Mouse (Mus musculus): ENCODE results near the gene Strn4. TPM values are rescaled to one million over a fixed set of nuclear protein-coding genes. Genes with fewer than 3 reads are reported as not detected.

Strn4 gene
- polyA plus RNA-seq, 1 experiment from 2014 or later: 153 TPM

- 93% methylated on average over 18 of the region's 18 CpGs for WGBS
Observed at GRCm38 (mm10) chr7:16837916-16838803, 22.5 kb downstream of the Strn4 start.

GRCm38 (mm10) chr7:16838804-16839426 is 23.2 kb downstream of the Strn4 start:
- peaks cover 79% of the 10 kb centered on the region for H3K36me3 ChIP-seq

More at GRCm38 (mm10) chr7:16837916-16838803, 22.5 kb downstream of the Strn4 start:
- Histone ChIP-seq H3K4me1 (replicated peaks) (peaks cover 22% of the 10 kb centered on the region), H3K36me3 (peaks cover 87% of the 10 kb centered on the region), H3K27me3 (ENCODE audit: insufficient read depth, poor library complexity, severe bottlenecking) (no peaks in the 10 kb centered on the region), H3K9me3 (no peaks in the 10 kb centered on the region), H3K4me3 (no peak overlapping the region), H3K27ac (no peak overlapping the region)
- no peak for DNase-seq (ENCODE audit: low spot score)

GRCm38 (mm10) chr7:16839427-16840108 is 23.9 kb downstream of the Strn4 start:
- Histone ChIP-seq H3K9me3 (no peaks in the 10 kb centered on the region), H3K36me3 (peaks cover 73% of the 10 kb centered on the region), H3K27me3 (ENCODE audit: insufficient read depth, poor library complexity, severe bottlenecking) (peaks cover 5% of the 10 kb centered on the region; the same call in 1 of the 2 replicates), H3K4me3 (no peak overlapping the region), H3K27ac (no peak overlapping the region), H3K4me1 (replicated peaks) (peaks cover 36% of the 10 kb centered on the region)
- 95% methylated on average over 12 of the region's 12 CpGs for WGBS
- DNase-seq (ENCODE audit: low spot score): no peak

More at GRCm38 (mm10) chr7:16838804-16839426, 23.2 kb downstream of the Strn4 start:
- Histone ChIP-seq H3K27ac (no peak overlapping the region), H3K4me3 (no peak overlapping the region), H3K9me3 (no peaks in the 10 kb centered on the region), H3K27me3 (ENCODE audit: insufficient read depth, poor library complexity, severe bottlenecking) (no peaks in the 10 kb centered on the region), H3K4me1 (replicated peaks) (peaks cover 30% of the 10 kb centered on the region)
- no peak for DNase-seq (ENCODE audit: low spot score)
- 86% methylated on average over 6 of the region's 6 CpGs for WGBS

- H3K9me3 ChIP-seq: no peaks in the 10 kb centered on the region
- H3K4me1 ChIP-seq (replicated peaks): peaks cover 41% of the 10 kb centered on the region
- no peak for DNase-seq (ENCODE audit: low spot score)
- 84% methylated on average over 2 of the region's 2 CpGs for WGBS
- H3K27ac ChIP-seq: no peak overlapping the region
- peaks cover 11% of the 10 kb centered on the region; the same call in 1 of the 2 replicates for H3K27me3 ChIP-seq (ENCODE audit: insufficient read depth, poor library complexity, severe bottlenecking)
- no peak overlapping the region for H3K4me3 ChIP-seq
- peaks cover 67% of the 10 kb centered on the region for H3K36me3 ChIP-seq
Observed at GRCm38 (mm10) chr7:16840109-16840491, 24.4 kb downstream of the Strn4 start.

- Histone ChIP-seq H3K9me3 (no peaks in the 10 kb centered on the region), H3K4me1 (replicated peaks) (peaks cover 51% of the 10 kb centered on the region), H3K27ac (no peak overlapping the region), H3K27me3 (ENCODE audit: insufficient read depth, poor library complexity, severe bottlenecking) (peaks cover 12% of the 10 kb centered on the region; the same call in 1 of the 2 replicates), H3K4me3 (no peak overlapping the region; the same call in 1 of the 2 replicates), H3K36me3 (peaks cover 65% of the 10 kb centered on the region)
- WGBS: 83% methylated on average over 4 of the region's 4 CpGs
- no peak for DNase-seq (ENCODE audit: low spot score)
Observed at GRCm38 (mm10) chr7:16841078-16841477, 25.4 kb downstream of the Strn4 start.

GRCm38 (mm10) chr7:16841561-16842560 is 26.2 kb downstream of the Strn4 start:
- H3K27ac ChIP-seq: peak overlapping the region; percentile 87
- WGBS: 43% methylated on average over 11 of the region's 11 CpGs
- H3K4me3 ChIP-seq: peak overlapping the region; percentile 74
- no peaks in the 10 kb centered on the region for H3K9me3 ChIP-seq
- H3K27me3 ChIP-seq (ENCODE audit: insufficient read depth, poor library complexity, severe bottlenecking): peaks cover 12% of the 10 kb centered on the region; the same call in 1 of the 2 replicates
- H3K4me1 ChIP-seq (replicated peaks): peaks cover 52% of the 10 kb centered on the region
- peaks cover 58% of the 10 kb centered on the region for H3K36me3 ChIP-seq
- DNase-seq (ENCODE audit: low spot score): no peak

GRCm38 (mm10) chr7:16842645-16843063 is 27.0 kb downstream of the Strn4 start, which contains the start of gene Prkd2:
Gene Prkd2 (plus strand): TSS chr7:16842902.
- peaks cover 57% of the 10 kb centered on the region for H3K36me3 ChIP-seq
- peaks cover 52% of the 10 kb centered on the region for H3K4me1 ChIP-seq (replicated peaks)
- no peaks in the 10 kb centered on the region for H3K9me3 ChIP-seq
- DNase-seq (ENCODE audit: low spot score): peak; percentile 93
- H3K4me3 ChIP-seq: peak within 1 kb of the TSS; percentile 74
- peak within 1 kb of the TSS; percentile 87 for H3K27ac ChIP-seq
- WGBS: 1% methylated on average over 32 of the region's 32 CpGs
- H3K27me3 ChIP-seq (ENCODE audit: insufficient read depth, poor library complexity, severe bottlenecking): peaks cover 12% of the 10 kb centered on the region; the same call in 1 of the 2 replicates

- WGBS: 1% methylated on average over 33 of the region's 33 CpGs
- peak; percentile 39 for DNase-seq (ENCODE audit: low spot score)
- H3K4me1 ChIP-seq (replicated peaks): peaks cover 54% of the 10 kb centered on the region
- peaks cover 12% of the 10 kb centered on the region; the same call in 1 of the 2 replicates for H3K27me3 ChIP-seq (ENCODE audit: insufficient read depth, poor library complexity, severe bottlenecking)
- H3K27ac ChIP-seq: peak overlapping the region; percentile 87
- H3K9me3 ChIP-seq: no peaks in the 10 kb centered on the region
- H3K36me3 ChIP-seq: peaks cover 54% of the 10 kb centered on the region
- H3K4me3 ChIP-seq: peak overlapping the region; percentile 74
Observed at GRCm38 (mm10) chr7:16843441-16844171, 27.9 kb downstream of the Strn4 start.

- Histone ChIP-seq H3K27ac (peak overlapping the region; percentile 26; the same call in 1 of the 2 replicates), H3K27me3 (ENCODE audit: insufficient read depth, poor library complexity, severe bottlenecking) (peaks cover 12% of the 10 kb centered on the region; the same call in 1 of the 2 replicates), H3K4me3 (peak overlapping the region; percentile 74; the same call in 1 of the 2 replicates), H3K4me1 (replicated peaks) (peaks cover 56% of the 10 kb centered on the region), H3K9me3 (no peaks in the 10 kb centered on the region), H3K36me3 (peaks cover 54% of the 10 kb centered on the region)
- DNase-seq (ENCODE audit: low spot score): no peak
- WGBS: 65% methylated on average over 3 of the region's 3 CpGs
Observed at GRCm38 (mm10) chr7:16844696-16845071, 29.0 kb downstream of the Strn4 start.

- peaks cover 12% of the 10 kb centered on the region; the same call in 1 of the 2 replicates for H3K27me3 ChIP-seq (ENCODE audit: insufficient read depth, poor library complexity, severe bottlenecking)
- no peaks in the 10 kb centered on the region for H3K9me3 ChIP-seq
- 40% methylated on average over 14 of the region's 14 CpGs for WGBS
- H3K27ac ChIP-seq: peak overlapping the region; percentile 71
- peak overlapping the region; percentile 37 for H3K4me3 ChIP-seq
- no peak for DNase-seq (ENCODE audit: low spot score)
- peaks cover 56% of the 10 kb centered on the region for H3K4me1 ChIP-seq (replicated peaks)
- H3K36me3 ChIP-seq: peaks cover 54% of the 10 kb centered on the region
Observed at GRCm38 (mm10) chr7:16845072-16845819, 29.6 kb downstream of the Strn4 start.
